Mouse (Mus musculus) pancreas, adult 10 weeks (tissue): Measurements from ENCODE around the gene Ephb1. TPM values are rescaled to one million over a fixed set of nuclear protein-coding genes. Genes with fewer than 3 reads are reported as not detected.

Experiments
- polyA plus RNA-seq: library from polyadenylated mRNA; stranded (reverse); fragments of 350-450 nt; fragmentation: Illumina TruSeq; extraction: RNeasy Lipid Tissue Mini Kit (QIAGEN cat#74804); gene quantifications from one replicate; pipeline ENCODE4 v1.2.3, GENCODE M21; 2015; ENCODE audit warnings: low read depth, low replicate concordance; ENCODE audit not compliant: insufficient read depth

Ephb1 gene
- polyA plus RNA-seq: 2.0 TPM

GRCm38 (mm10) chr9:102354561-102354973, at the start of gene Ephb1:
Gene Ephb1 (minus strand): TSS chr9:102354693.

Other genes with a start within 250 kb of the Ephb1 start
- gene Ky, start 151.1 kb upstream of the Ephb1 start, polyA plus RNA-seq: 1.3 TPM